Mouse (Mus musculus): Measurements from ENCODE around the gene Olfr1412. TPM values are rescaled to one million over a fixed set of nuclear protein-coding genes. Genes with fewer than 3 reads are reported as not detected.

The Olfr1412 gene
- polyA plus RNA-seq (2015; fragmentation: Nextera tagmentation; extraction: Ambion mirVana): not detected in 2 replicates

GRCm38 (mm10) chr1:92585479-92585878 lies at the start of gene Olfr1412:
Olfr1412 (plus strand) TSS chr1:92585779.

GRCm38 (mm10) chr1:92571022-92571421 lies 14.6 kb upstream of the Olfr1412 start, which contains the start of gene Olfr1413:
Olfr1413 (plus strand) TSS chr1:92571322.

GRCm38 (mm10) chr1:92594111-92594510 lies 8.5 kb downstream of the Olfr1412 start, which contains the start of gene Olfr1411:
Olfr1411 (plus strand) TSS chr1:92594411.

GRCm38 (mm10) chr1:92605482-92605881 lies 19.9 kb downstream of the Olfr1412 start, which contains the start of gene Olfr1410:
Olfr1410 (plus strand) TSS chr1:92605782.

GRCm38 (mm10) chr1:92617488-92617887 lies 31.9 kb downstream of the Olfr1412 start, which contains the start of gene Olfr12:
Olfr12 (plus strand) TSS chr1:92617788.

Other genes starting within 250 kb of the Olfr1412 start
- 167 and 169 TPM in 2 replicates for gene Ndufa10, start 111.9 kb upstream of the Olfr1412 start, polyA plus RNA-seq (2015; fragmentation: Nextera tagmentation; extraction: Ambion mirVana)
- gene Olfr1416, start 100.7 kb upstream of the Olfr1412 start, polyA plus RNA-seq (2015; fragmentation: Nextera tagmentation; extraction: Ambion mirVana): not detected in 2 replicates
- gene Olfr1415, start 89.7 kb upstream of the Olfr1412 start, polyA plus RNA-seq (2015; fragmentation: Nextera tagmentation; extraction: Ambion mirVana): not detected in 2 replicates
- 0.15 TPM in 1 of 2 replicates, not detected in the other for gene Olfr1414, start 67.1 kb upstream of the Olfr1412 start, polyA plus RNA-seq (2015; fragmentation: Nextera tagmentation; extraction: Ambion mirVana)
- not detected in 2 replicates for gene Olfr1413, start 14.5 kb upstream of the Olfr1412 start, polyA plus RNA-seq (2015; fragmentation: Nextera tagmentation; extraction: Ambion mirVana)
- gene Olfr1411, start 8.6 kb downstream of the Olfr1412 start, polyA plus RNA-seq (2015; fragmentation: Nextera tagmentation; extraction: Ambion mirVana): not detected in 2 replicates
- gene Olfr1410, start 20.0 kb downstream of the Olfr1412 start, polyA plus RNA-seq (2015; fragmentation: Nextera tagmentation; extraction: Ambion mirVana): not detected in 2 replicates
- not detected in 2 replicates for gene Olfr12, start 32.0 kb downstream of the Olfr1412 start, polyA plus RNA-seq (2015; fragmentation: Nextera tagmentation; extraction: Ambion mirVana)
- gene Cops9, start 56.2 kb downstream of the Olfr1412 start, polyA plus RNA-seq (2015; fragmentation: Nextera tagmentation; extraction: Ambion mirVana): 286 and 318 TPM in 2 replicates
- gene Otos, start 63.1 kb downstream of the Olfr1412 start, polyA plus RNA-seq (2015; fragmentation: Nextera tagmentation; extraction: Ambion mirVana): 0.55 and 0.67 TPM in 2 replicates
- 9.5 and 13.5 TPM in 2 replicates for gene Gpc1, start 245.9 kb downstream of the Olfr1412 start, polyA plus RNA-seq (2015; fragmentation: Nextera tagmentation; extraction: Ambion mirVana)